Mouse (Mus musculus) brown adipose tissue, adult 24 weeks (tissue): ENCODE results near the gene Nr2f6. TPM values are rescaled to one million over a fixed set of nuclear protein-coding genes. Genes with fewer than 3 reads are reported as not detected.
"Not testable (repeated sequence)": the region's sequence is repeated elsewhere in the genome, so short reads cannot be mapped to it uniquely, and the experiment has no call there.

Experiments used
- H3K27ac ChIP-seq: fragments of 200-500 bp; replicated peaks from 2 replicates; pipeline ENCODE4 v1.5.1; 2012; ENCODE audit warnings: low read depth, mild to moderate bottlenecking, low read length
- H3K4me1 ChIP-seq: fragments of 200-500 bp; 2 replicates; pipeline ENCODE4 v1.6.1; 2012; ENCODE audit warnings: low read length, mixed read lengths; ENCODE audit not compliant: control insufficient read depth, insufficient read depth, insufficient read length
- H3K4me3 ChIP-seq: fragments of 200-500 bp; 2 replicates; pipeline ENCODE4 v1.5.1; 2012; ENCODE audit warnings: low read depth, mild to moderate bottlenecking, low read length, moderate library complexity; ENCODE audit not compliant: insufficient read depth
- polyA plus RNA-seq: library from polyadenylated mRNA; stranded (reverse); fragments of >200 nt; gene quantifications from 2 replicates; pipeline ENCODE4 v1.2.4, GENCODE M21; 2012; ENCODE audit not compliant: missing spikeins, insufficient read depth, insufficient read length

The Nr2f6 gene
- polyA plus RNA-seq, 1 experiment: 43.4 TPM

GRCm38 (mm10) chr8:71351520-71351919 lies 30.2 kb downstream of the Nr2f6 start:
- H3K4me3 ChIP-seq: no peak overlapping the region
- H3K27ac ChIP-seq: no peak overlapping the region
- no peaks in the 10 kb centered on the region for H3K4me1 ChIP-seq

GRCm38 (mm10) chr8:71351117-71351516 lies 30.6 kb downstream of the Nr2f6 start:
- Histone ChIP-seq H3K4me1 (no peaks in the 10 kb centered on the region), H3K27ac (no peak overlapping the region), H3K4me3 (no peak overlapping the region)

GRCm38 (mm10) chr8:71346581-71346980 lies 35.2 kb downstream of the Nr2f6 start:
- no peak overlapping the region for H3K27ac ChIP-seq
- no peak overlapping the region for H3K4me3 ChIP-seq
- no peaks in the 10 kb centered on the region for H3K4me1 ChIP-seq

GRCm38 (mm10) chr8:71340625-71341024 lies 41.1 kb downstream of the Nr2f6 start:
- Histone ChIP-seq H3K4me3 (no peak overlapping the region), H3K27ac (no peak overlapping the region), H3K4me1 (no peaks in the 10 kb centered on the region)

GRCm38 (mm10) chr8:71337834-71338233 lies 43.9 kb downstream of the Nr2f6 start:
- not testable (repeated sequence) for H3K4me3 ChIP-seq, H3K4me1 ChIP-seq, H3K27ac ChIP-seq

GRCm38 (mm10) chr8:71324848-71325247 lies 56.9 kb downstream of the Nr2f6 start:
- Histone ChIP-seq H3K27ac (no peak overlapping the region), H3K4me3 (no peak overlapping the region), H3K4me1 (no peaks in the 10 kb centered on the region)

Other genes with a start within 250 kb of the Nr2f6 start
- 10.3 and 14.4 TPM in 2 replicates for gene Myo9b, start 109.2 kb downstream of the Nr2f6 start, polyA plus RNA-seq
- 2.8 and 5.3 TPM in 2 replicates for gene Haus8, start 109.0 kb downstream of the Nr2f6 start, polyA plus RNA-seq
- gene Use1, start 15.1 kb downstream of the Nr2f6 start, polyA plus RNA-seq: 116 and 173 TPM in 2 replicates
- gene Ocel1, start 10.7 kb downstream of the Nr2f6 start, polyA plus RNA-seq: 8.3 and 9.1 TPM in 2 replicates
- gene Ushbp1, start 13.8 kb upstream of the Nr2f6 start, polyA plus RNA-seq: 12.8 and 20.7 TPM in 2 replicates
- gene Babam1, start 14.9 kb upstream of the Nr2f6 start, polyA plus RNA-seq: 78.3 and 79.0 TPM in 2 replicates
- not detected in 2 replicates for gene Ankle1, start 24.1 kb upstream of the Nr2f6 start, polyA plus RNA-seq
- 2.2 and 2.6 TPM in 2 replicates for gene Abhd8, start 81.7 kb upstream of the Nr2f6 start, polyA plus RNA-seq
- gene Mrpl34, start 83.0 kb upstream of the Nr2f6 start, polyA plus RNA-seq: 313 and 378 TPM in 2 replicates
- gene Dda1, start 87.2 kb upstream of the Nr2f6 start, polyA plus RNA-seq: 23.6 and 34.4 TPM in 2 replicates
- gene Ano8, start 104.0 kb upstream of the Nr2f6 start, polyA plus RNA-seq: 7.3 and 9.3 TPM in 2 replicates
- gene Gtpbp3, start 106.1 kb upstream of the Nr2f6 start, polyA plus RNA-seq: 6.7 and 9.1 TPM in 2 replicates
- gene Plvap, start 129.8 kb upstream of the Nr2f6 start, polyA plus RNA-seq: 4.3 and 6.1 TPM in 2 replicates
- gene Ccdc194, start 143.8 kb upstream of the Nr2f6 start, polyA plus RNA-seq: not detected in 2 replicates
- 17.3 and 38.4 TPM in 2 replicates for gene Bst2, start 155.5 kb upstream of the Nr2f6 start, polyA plus RNA-seq
- gene Mvb12a, start 161.0 kb upstream of the Nr2f6 start, polyA plus RNA-seq: 29.7 and 30.9 TPM in 2 replicates
- not detected in 2 replicates for gene Tmem221, start 176.9 kb upstream of the Nr2f6 start, polyA plus RNA-seq
- gene Nxnl1, start 184.6 kb upstream of the Nr2f6 start, polyA plus RNA-seq: 0.50 and 1.5 TPM in 2 replicates
- 71.7 and 118 TPM in 2 replicates for gene Slc27a1, start 186.9 kb upstream of the Nr2f6 start, polyA plus RNA-seq
- 181 and 189 TPM in 2 replicates for gene Pgls, start 210.2 kb upstream of the Nr2f6 start, polyA plus RNA-seq
- gene Fam129c, start 215.7 kb upstream of the Nr2f6 start, polyA plus RNA-seq: 1.5 TPM in 1 of 2 replicates, not detected in the other
- gene Colgalt1, start 229.0 kb upstream of the Nr2f6 start, polyA plus RNA-seq: 15.1 and 20.1 TPM in 2 replicates